Mouse (Mus musculus) ES-Bruce4 (cell line): ENCODE data around the gene Ctc1. TPM values are rescaled to one million over a fixed set of nuclear protein-coding genes. Genes with fewer than 3 reads are reported as not detected.

ENCODE experiments used
- H3K27ac ChIP-seq: 2 replicates; pipeline ENCODE4 v1.5.1; 2012; ENCODE audit warnings: low read length, inconsistent platforms; ENCODE audit not compliant: insufficient read depth
- H3K27me3 ChIP-seq: 2 replicates; pipeline ENCODE4 v1.6.1; 2012; ENCODE audit warnings: mild to moderate bottlenecking, low read length, inconsistent platforms; ENCODE audit not compliant: control insufficient read depth, poor library complexity, insufficient read depth, severe bottlenecking
- H3K36me3 ChIP-seq: 2 replicates; pipeline ENCODE4 v1.6.1; 2012; ENCODE audit warnings: inconsistent platforms, mild to moderate bottlenecking, low read length, moderate library complexity; ENCODE audit not compliant: control insufficient read depth, poor library complexity, insufficient read depth, severe bottlenecking
- H3K4me1 ChIP-seq: one replicate; pipeline ENCODE4 v1.8.1; 2011; ENCODE audit warnings: low read length; ENCODE audit not compliant: control insufficient read depth, insufficient read depth
- H3K4me3 ChIP-seq: 2 replicates; pipeline ENCODE4 v1.5.1; 2011; ENCODE audit warnings: low read depth, mild to moderate bottlenecking, low read length
- H3K9ac ChIP-seq: 2 replicates; pipeline ENCODE4 v1.6.1; 2012; ENCODE audit warnings: low read depth, mild to moderate bottlenecking, inconsistent platforms; ENCODE audit not compliant: poor library complexity, severe bottlenecking
- H3K9me3 ChIP-seq: replicated peaks from 2 replicates; pipeline ENCODE4 v1.6.1; 2012; ENCODE audit warnings: mild to moderate bottlenecking, low read length, inconsistent platforms; ENCODE audit not compliant: control insufficient read depth, poor library complexity, insufficient read depth, severe bottlenecking
- CTCF ChIP-seq: IDR thresholded peaks from one replicate; pipeline ENCODE4 v1.8.1; 2011; ENCODE audit warnings: low read depth, low read length
- EP300 ChIP-seq: IDR thresholded peaks from 2 replicates; pipeline ENCODE4 v1.6.1; 2011; ENCODE audit warnings: low read depth, low read length; ENCODE audit not compliant: insufficient read depth
- POLR2A ChIP-seq: IDR thresholded peaks from one replicate; pipeline ENCODE4 v1.8.1; 2011; ENCODE audit warnings: low read length; ENCODE audit not compliant: insufficient read depth
- polyA plus RNA-seq: library from polyadenylated mRNA; stranded (reverse); fragments of >200 nt; gene quantifications from 2 replicates; pipeline ENCODE4 v1.2.4, GENCODE M21; 2011; ENCODE audit warnings: low read depth; ENCODE audit not compliant: missing spikeins, insufficient read depth, insufficient read length

Ctc1 gene
- 164 and 169 TPM in 2 replicates for polyA plus RNA-seq

DNA sequence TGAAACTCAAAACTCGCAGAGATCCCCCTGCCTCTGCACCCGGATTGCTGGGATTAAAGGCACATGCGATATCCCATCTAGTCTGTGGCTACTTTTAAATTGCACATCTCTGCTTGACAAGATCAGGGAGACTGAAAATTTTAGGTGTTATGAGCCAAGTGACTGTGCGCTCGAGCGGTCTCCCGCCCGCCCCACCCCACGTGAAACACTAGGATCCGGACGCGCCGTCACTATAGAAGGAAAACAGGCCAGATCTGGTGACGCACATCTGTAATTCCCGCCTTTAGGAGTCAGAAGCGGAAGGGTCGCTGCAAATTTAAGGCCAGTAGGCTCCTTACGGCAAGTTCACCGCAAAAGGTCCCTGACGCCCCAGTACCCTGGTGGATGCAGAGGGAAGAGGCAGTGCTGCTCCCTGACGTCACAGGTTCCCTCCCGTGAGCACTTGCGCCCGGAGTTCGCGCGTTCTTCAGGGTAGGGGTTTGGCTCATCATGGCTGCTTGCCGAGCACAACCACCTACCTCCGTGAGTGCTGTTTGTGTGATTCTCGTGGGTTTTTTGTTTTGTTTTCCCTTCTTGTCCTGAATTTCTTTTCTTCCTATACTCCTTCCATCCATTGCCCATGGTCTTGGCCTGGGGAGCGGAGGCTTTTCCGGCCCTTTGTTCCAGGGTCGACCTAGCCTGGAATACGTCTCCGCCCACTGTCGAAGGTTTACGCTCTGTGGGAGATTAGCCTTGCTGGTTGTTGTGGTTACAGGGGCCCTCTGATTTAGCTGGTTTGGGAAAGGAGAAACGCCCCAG lies at the start of gene Ctc1:
TSS of gene Ctc1 (plus strand) at position 268 of the 798 bp plus-strand sequence.
- Histone ChIP-seq H3K4me3 (peak within 1 kb of the TSS; percentile 77), H3K4me1 (no peaks in the 10 kb centered on the region), H3K36me3 (peaks cover 4% of the 10 kb centered on the region; the same call in 1 of the 2 replicates), H3K27me3 (no peaks in the 10 kb centered on the region), H3K9me3 (no peaks in the 10 kb centered on the region), H3K9ac (peak within 1 kb of the TSS; percentile 90), H3K27ac (peak within 1 kb of the TSS; percentile 93)
- TF ChIP-seq EP300, result 0 out of 2 replicates have a peak, but pooled peaks have one; percentile 41
- TF ChIP-seq CTCF, result no peak
- TF ChIP-seq POLR2A, result peak; percentile 98

DNA sequence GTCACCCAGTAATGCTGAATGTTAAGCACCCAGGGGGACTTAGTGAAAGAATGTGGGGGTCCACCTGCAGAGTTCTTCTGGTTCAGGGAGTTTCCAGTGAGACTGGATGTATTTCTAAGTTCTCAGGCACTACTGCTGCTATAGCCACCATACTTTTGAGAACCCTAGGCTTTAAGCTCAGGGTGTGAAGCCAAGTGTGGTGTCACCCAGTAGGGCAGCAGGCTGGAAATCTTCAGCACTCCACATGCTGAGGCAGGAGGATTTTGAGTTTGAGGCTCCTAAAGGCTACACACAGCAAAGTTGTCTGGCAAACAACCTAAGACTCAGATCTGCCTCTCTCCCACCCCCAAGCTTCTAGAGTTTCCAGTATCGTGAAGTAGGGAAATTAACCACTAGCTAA lies 49.2 kb upstream of the Ctc1 start:
- Histone ChIP-seq H3K4me1 (peaks cover 5% of the 10 kb centered on the region), H3K9me3 (no peaks in the 10 kb centered on the region), H3K27me3 (no peaks in the 10 kb centered on the region), H3K4me3 (no peak overlapping the region), H3K36me3 (peaks cover 4% of the 10 kb centered on the region; the same call in 1 of the 2 replicates), H3K9ac (no peak overlapping the region), H3K27ac (no peak overlapping the region)
- no peak for TF ChIP-seq CTCF
- TF ChIP-seq POLR2A, result no peak

DNA sequence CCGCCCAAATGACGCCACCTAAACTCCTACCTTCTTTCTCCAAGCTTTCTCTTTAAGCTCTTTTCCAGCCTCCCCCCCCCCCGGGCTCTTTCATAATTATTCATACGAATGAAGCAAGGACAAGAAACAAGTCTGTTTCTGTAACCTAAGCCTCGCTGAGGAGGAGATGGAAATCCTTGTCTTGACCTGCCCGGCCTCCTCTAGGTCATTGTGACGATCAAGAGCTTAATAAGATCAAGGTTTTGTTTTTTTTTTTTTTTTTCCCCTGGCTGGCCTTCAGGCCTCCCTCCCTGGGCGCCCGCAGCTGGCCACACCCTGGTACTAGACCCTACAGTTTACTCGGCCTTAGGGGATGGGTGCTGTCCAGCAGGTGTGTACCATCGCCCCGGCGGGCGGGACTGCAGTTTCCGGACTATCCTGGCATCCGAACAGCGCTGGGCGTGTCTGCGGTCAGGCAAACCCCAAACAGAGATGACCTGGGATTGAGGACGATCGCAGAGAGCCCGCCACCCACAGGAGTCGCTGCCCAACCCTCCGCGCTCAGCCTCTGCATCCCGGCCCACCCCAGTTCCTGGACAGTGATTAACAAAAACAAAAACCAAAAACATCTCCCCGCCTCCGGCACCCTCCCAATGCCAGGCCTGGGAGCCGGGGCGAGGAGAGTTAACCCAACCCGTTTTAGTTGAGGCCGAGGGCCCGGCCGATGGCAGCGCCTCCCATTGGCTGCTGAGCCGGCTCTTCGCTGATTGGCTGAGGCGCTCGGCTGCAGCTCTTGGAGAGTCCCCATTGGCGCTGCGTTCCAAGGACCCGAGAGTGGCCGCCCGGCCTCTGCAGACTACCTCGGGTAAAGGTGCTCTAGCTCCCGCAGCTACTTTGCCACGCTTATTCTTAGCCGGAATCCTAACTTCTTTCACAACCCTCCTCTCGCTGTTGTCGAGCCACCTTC lies 48.1 kb upstream of the Ctc1 start, which contains the start of gene Slc25a35:
TSS of gene Slc25a35 (plus strand) at position 795 of the 946 bp plus-strand sequence.
- Histone ChIP-seq H3K27ac (no peak within 1 kb of the TSS), H3K27me3 (no peaks in the 10 kb centered on the region)
- TF ChIP-seq EP300 (no peak), CTCF (no peak), POLR2A (no peak)

DNA sequence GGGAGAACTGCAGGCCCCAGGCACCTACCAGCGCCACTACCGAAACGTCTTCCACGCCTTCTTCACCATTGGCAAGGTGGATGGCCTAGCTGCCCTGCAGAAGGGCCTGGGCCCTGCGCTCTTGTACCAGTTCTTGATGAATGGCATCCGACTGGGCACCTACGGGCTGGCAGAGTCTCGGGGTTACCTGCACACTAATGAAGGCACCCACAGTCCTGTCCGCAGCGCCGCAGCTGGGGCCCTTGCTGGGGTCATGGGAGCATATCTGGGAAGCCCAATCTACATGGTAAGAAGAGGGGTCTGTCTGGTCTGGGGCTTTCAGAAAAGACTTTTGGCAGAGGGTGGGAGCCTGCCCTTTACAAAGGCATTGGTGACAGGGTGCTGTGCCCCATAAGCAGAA lies 47.0 kb upstream of the Ctc1 start:
- TF ChIP-seq POLR2A (no peak), EP300 (no peak), CTCF (no peak)
- H3K4me1 ChIP-seq, result no peaks in the 10 kb centered on the region
- no peaks in the 10 kb centered on the region for H3K9me3 ChIP-seq
- no peak overlapping the region for H3K4me3 ChIP-seq
- no peak overlapping the region for H3K27ac ChIP-seq
- H3K9ac ChIP-seq, result peak overlapping the region; percentile 65
- H3K27me3 ChIP-seq, result no peaks in the 10 kb centered on the region
- H3K36me3 ChIP-seq, result peaks cover 4% of the 10 kb centered on the region; the same call in 1 of the 2 replicates

More for the DNA sequence above, 48.1 kb upstream of the Ctc1 start, which contains the start of gene Slc25a35:
- peaks cover 2% of the 10 kb centered on the region for H3K4me1 ChIP-seq
- no peaks in the 10 kb centered on the region for H3K9me3 ChIP-seq
- peaks cover 4% of the 10 kb centered on the region; the same call in 1 of the 2 replicates for H3K36me3 ChIP-seq
- H3K9ac ChIP-seq, result peak within 1 kb of the TSS; percentile 65
- H3K4me3 ChIP-seq, result peak within 1 kb of the TSS; percentile 90

DNA sequence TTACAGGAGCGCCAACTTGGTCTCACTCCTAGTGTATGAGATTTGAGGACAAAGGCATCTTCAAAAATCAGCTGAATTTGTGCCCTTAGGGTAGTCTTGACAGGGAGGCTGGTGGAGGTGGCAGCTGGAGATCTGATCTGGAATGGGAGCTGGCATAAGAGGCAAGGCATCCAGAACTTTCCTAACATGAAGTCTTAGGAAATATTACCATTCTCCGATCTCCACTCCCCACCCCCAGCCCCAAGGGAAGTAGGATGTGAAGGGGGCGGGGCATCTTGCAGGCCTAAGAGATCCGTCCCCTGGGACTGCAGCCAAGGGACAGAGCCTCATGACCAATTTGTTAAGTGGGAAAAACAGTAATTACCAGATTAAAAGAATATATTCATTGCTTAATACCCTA lies 45.5 kb upstream of the Ctc1 start:
- no peak overlapping the region for H3K4me3 ChIP-seq
- H3K36me3 ChIP-seq, result peaks cover 4% of the 10 kb centered on the region; the same call in 1 of the 2 replicates
- H3K4me1 ChIP-seq, result no peaks in the 10 kb centered on the region
- H3K9ac ChIP-seq, result no peak overlapping the region
- TF ChIP-seq POLR2A, result no peak
- no peak for TF ChIP-seq CTCF
- no peak for TF ChIP-seq EP300
- no peak overlapping the region for H3K27ac ChIP-seq
- H3K9me3 ChIP-seq, result no peaks in the 10 kb centered on the region
- no peaks in the 10 kb centered on the region for H3K27me3 ChIP-seq
